9 mouse cellular contexts compared by ENCODE assay signal in genomic region chr19:57119661-57120060, GRCm38 (mm10).
DNase-seq lines count a peak whose midpoint lies in the region; ATAC-seq and TF ChIP-seq lines count a peak whose summit lies in the region.
"Had no signal": no experiment of that assay in that cellular context is flagged by ENCODE, and none has a peak within 500 bp of the region (broad histone marks: within the 10 kb centered on the region; RNA-seq: fewer than 3 reads in every experiment).

No protein-coding gene starts in this region.

- no peak overlapping the region for H3K4me3 ChIP-seq in heart, embryonic 11.5 days (ENCODE audit: low read depth, low read length)
- no peak overlapping the region for H3K4me3 ChIP-seq in midbrain, embryonic 10.5 days
- H3K4me3 ChIP-seq in midbrain, embryonic 14.5 days (replicated peaks; ENCODE audit: low read depth, low read length): no peak overlapping the region
- H3K4me3 ChIP-seq in hindbrain, embryonic 15.5 days: no peak overlapping the region
- no peak overlapping the region for H3K4me3 ChIP-seq in olfactory bulb, adult 2 months (ENCODE audit: insufficient read depth, low read depth, low read length)
- H3K4me3 ChIP-seq: erythroblast, embryonic 14.5 days had no signal

- no peaks in the 10 kb centered on the region for H3K36me3 ChIP-seq in heart, embryonic 11.5 days (ENCODE audit: control insufficient read depth, insufficient read depth, low read length)
- no peaks in the 10 kb centered on the region; the same call in 1 of the 2 replicates for H3K36me3 ChIP-seq in midbrain, embryonic 10.5 days
- H3K36me3 ChIP-seq in midbrain, embryonic 14.5 days (ENCODE audit: control insufficient read depth, insufficient read depth, low read length): no peaks in the 10 kb centered on the region
- no peaks in the 10 kb centered on the region for H3K36me3 ChIP-seq in hindbrain, embryonic 15.5 days

- TF ChIP-seq CTCF in olfactory bulb, adult 2 months (IDR thresholded peaks at IDR 0.05; ENCODE audit: insufficient read depth, low read depth, low read length): no peak

- WGBS in heart, embryonic 11.5 days (ENCODE audit: insufficient replicate concordance): 57% methylated on average over 3 of the region's 3 CpGs
- 76% methylated on average over 3 of the region's 3 CpGs for WGBS in midbrain, embryonic 10.5 days
- 68% methylated on average over 3 of the region's 3 CpGs for WGBS in midbrain, embryonic 14.5 days
- WGBS in hindbrain, embryonic 15.5 days: 78% methylated on average over 3 of the region's 3 CpGs
- WGBS in olfactory bulb, adult 2 months: 41% methylated on average over 3 of the region's 3 CpGs

- peaks cover 58% of the 10 kb centered on the region for H3K4me1 ChIP-seq in heart, embryonic 11.5 days (ENCODE audit: control insufficient read depth, insufficient read depth, low read length)
- peaks cover 61% of the 10 kb centered on the region for H3K4me1 ChIP-seq in midbrain, embryonic 10.5 days
- peaks cover 29% of the 10 kb centered on the region for H3K4me1 ChIP-seq in midbrain, embryonic 14.5 days (ENCODE audit: control insufficient read depth, insufficient read depth, low read length)
- H3K4me1 ChIP-seq in hindbrain, embryonic 15.5 days (replicated peaks): peaks cover 33% of the 10 kb centered on the region
- H3K4me1 ChIP-seq in olfactory bulb, adult 2 months (ENCODE audit: control insufficient read depth, insufficient read depth, low read length): peaks cover 21% of the 10 kb centered on the region

- no peak for DNase-seq in heart, postnatal 36 days
- DNase-seq in midbrain, embryonic 10.5 days (ENCODE audit: low spot score): no peak
- DNase-seq in midbrain, embryonic 14.5 days: no peak
- DNase-seq in urinary bladder, adult 2 months (ENCODE audit: low spot score): no peak
- DNase-seq in yolk sac, embryonic 10.5 days (ENCODE audit: low spot score): no peak

- H3K9me3 ChIP-seq in heart, embryonic 11.5 days (replicated peaks; ENCODE audit: control insufficient read depth, low read length): no peaks in the 10 kb centered on the region
- H3K9me3 ChIP-seq in midbrain, embryonic 10.5 days (replicated peaks): no peaks in the 10 kb centered on the region
- no peaks in the 10 kb centered on the region for H3K9me3 ChIP-seq in midbrain, embryonic 14.5 days (ENCODE audit: control insufficient read depth, low read length)
- no peaks in the 10 kb centered on the region for H3K9me3 ChIP-seq in hindbrain, embryonic 15.5 days

- no peak for ATAC-seq in heart, embryonic 11.5 days (replicated peaks; ENCODE audit: insufficient number of reproducible peaks, low FRiP score, low TSS enrichment)
- no peak for ATAC-seq in midbrain, embryonic 14.5 days (ENCODE audit: low FRiP score, low TSS enrichment)
- no peak for ATAC-seq in hindbrain, embryonic 15.5 days (ENCODE audit: low FRiP score, low read depth)

- TF ChIP-seq POLR2A in olfactory bulb, adult 2 months (IDR thresholded peaks at IDR 0.05; ENCODE audit: insufficient read depth, low read depth, low read length): no peak

- H3K4me2 ChIP-seq in heart, embryonic 11.5 days: no peak overlapping the region
- H3K4me2 ChIP-seq in midbrain, embryonic 14.5 days (ENCODE audit: low read length): no peak overlapping the region
- no peak overlapping the region for H3K4me2 ChIP-seq in hindbrain, embryonic 15.5 days

- no peaks in the 10 kb centered on the region for H3K27me3 ChIP-seq in heart, embryonic 11.5 days (ENCODE audit: control insufficient read depth, insufficient read depth, low read length)
- H3K27me3 ChIP-seq in midbrain, embryonic 10.5 days (ENCODE audit: low read depth, poor library complexity, severe bottlenecking): peaks cover 10% of the 10 kb centered on the region; the same call in 1 of the 2 replicates
- H3K27me3 ChIP-seq in midbrain, embryonic 14.5 days (ENCODE audit: control insufficient read depth, insufficient read depth, low read length): no peaks in the 10 kb centered on the region
- no peaks in the 10 kb centered on the region for H3K27me3 ChIP-seq in hindbrain, embryonic 15.5 days

- no peak overlapping the region for H3K9ac ChIP-seq in heart, embryonic 11.5 days (ENCODE audit: low read depth, low read length)
- H3K9ac ChIP-seq in midbrain, embryonic 14.5 days (replicated peaks; ENCODE audit: low read length): no peak overlapping the region
- H3K9ac ChIP-seq in hindbrain, embryonic 15.5 days: no peak overlapping the region

- intact Hi-C loops in heart, postnatal 36 days (cut with DNase I): loop anchor here (5.0 kb wide), 1 partner anchor 42 kb away; no protein-coding TSS in a partner anchor

- peak overlapping the region; percentile 55 for H3K27ac ChIP-seq in heart, embryonic 11.5 days (ENCODE audit: low read depth, low read length)
- peak overlapping the region; percentile 76 for H3K27ac ChIP-seq in midbrain, embryonic 10.5 days (replicated peaks)
- no peak overlapping the region for H3K27ac ChIP-seq in midbrain, embryonic 14.5 days (replicated peaks; ENCODE audit: low read depth, low read length)
- peak overlapping the region; percentile 10; the same call in 1 of the 2 replicates for H3K27ac ChIP-seq in hindbrain, embryonic 15.5 days (replicated peaks)
- H3K27ac ChIP-seq in olfactory bulb, adult 2 months (ENCODE audit: insufficient read depth, low read depth, low read length): peak overlapping the region; percentile 81
